Mouse (Mus musculus): ENCODE measurements at regions not wholly inside any gene's neighbourhood (a gene's known extent, or its start where the extent isn't known, plus 50 kb on each side); places are given as distances from the start of the nearest gene placed in this dataset.

GRCm38 (mm10) chr4:94367174-94367573, 189.2 kb upstream of the Gm10306 start:
- TF ChIP-seq POLR2A (IDR thresholded peaks at IDR 0.05; ENCODE audit: borderline replicate concordance, low read depth, low read length), result no peak
- TF ChIP-seq CTCF (IDR thresholded peaks at IDR 0.05; ENCODE audit: low read depth, low read length), result no peak
